Mouse (Mus musculus) neural tube, embryonic 10.5 days (tissue): ENCODE data around the gene Shc3.
A peak's percentile ranks its signal among the peaks of the same experiment; 100 is the strongest.

Experiments used
- DNase-seq: peaks from one replicate; pipeline ENCODE4 v3.0.0-alpha.2; 2017; ENCODE audit warnings: low spot score; ENCODE audit errors: extremely low spot score

Gene Shc3

GRCm38 (mm10) chr13:51568501-51568901, 718 bp downstream of the Shc3 start:
- DNase-seq, result peak; percentile 66

- DNase-seq, result peak; percentile 76
These were observed 1.8 kb downstream of the Shc3 start for GRCm38 (mm10) chr13:51567411-51567851.

GRCm38 (mm10) chr13:51567078-51567395, 2.2 kb downstream of the Shc3 start:
- no peak for DNase-seq

GRCm38 (mm10) chr13:51566371-51567077, 2.7 kb downstream of the Shc3 start:
- DNase-seq, result peak; percentile 22

GRCm38 (mm10) chr13:51564741-51565140, 4.5 kb downstream of the Shc3 start:
- no peak for DNase-seq

- no peak for DNase-seq
These were observed 15.9 kb downstream of the Shc3 start for GRCm38 (mm10) chr13:51553343-51553742.

- DNase-seq, result no peak
These were observed 17.0 kb downstream of the Shc3 start for GRCm38 (mm10) chr13:51552233-51552632.

GRCm38 (mm10) chr13:51551824-51552223, 17.4 kb downstream of the Shc3 start:
- no peak for DNase-seq

GRCm38 (mm10) chr13:51539816-51540215, 29.4 kb downstream of the Shc3 start:
- DNase-seq, result no peak

GRCm38 (mm10) chr13:51535326-51535725, 33.9 kb downstream of the Shc3 start:
- DNase-seq, result no peak

GRCm38 (mm10) chr13:51526480-51526879, 42.7 kb downstream of the Shc3 start:
- no peak for DNase-seq

- DNase-seq, result no peak
These were observed 44.9 kb downstream of the Shc3 start for GRCm38 (mm10) chr13:51524316-51524715.

- DNase-seq, result no peak
These were observed 45.9 kb downstream of the Shc3 start for GRCm38 (mm10) chr13:51523311-51523710.

- no peak for DNase-seq
These were observed 50.3 kb downstream of the Shc3 start for GRCm38 (mm10) chr13:51518880-51519279.

GRCm38 (mm10) chr13:51517943-51518342, 51.3 kb downstream of the Shc3 start:
- no peak for DNase-seq

- DNase-seq, result no peak
These were observed 60.4 kb downstream of the Shc3 start for GRCm38 (mm10) chr13:51508836-51509235.

- no peak for DNase-seq
These were observed 63.5 kb downstream of the Shc3 start for GRCm38 (mm10) chr13:51505711-51506110.

GRCm38 (mm10) chr13:51499769-51500168, 69.5 kb downstream of the Shc3 start:
- no peak for DNase-seq

GRCm38 (mm10) chr13:51493676-51494075, 75.5 kb downstream of the Shc3 start:
- DNase-seq, result no peak

GRCm38 (mm10) chr13:51491649-51492435, 77.4 kb downstream of the Shc3 start:
- no peak for DNase-seq

GRCm38 (mm10) chr13:51490195-51490594, 79.0 kb downstream of the Shc3 start:
- no peak for DNase-seq

GRCm38 (mm10) chr13:51488945-51489344, 80.3 kb downstream of the Shc3 start:
- no peak for DNase-seq

GRCm38 (mm10) chr13:51485291-51485690, 83.9 kb downstream of the Shc3 start:
- no peak for DNase-seq
